Mouse (Mus musculus): Measurements from ENCODE around the gene Treh.

Treh gene

GRCm38 (mm10) chr9:44678288-44678871 is 5.3 kb downstream of the Treh start:
- DNase-seq (ENCODE audit: low spot score in 2 of 2): no peak

DNA sequence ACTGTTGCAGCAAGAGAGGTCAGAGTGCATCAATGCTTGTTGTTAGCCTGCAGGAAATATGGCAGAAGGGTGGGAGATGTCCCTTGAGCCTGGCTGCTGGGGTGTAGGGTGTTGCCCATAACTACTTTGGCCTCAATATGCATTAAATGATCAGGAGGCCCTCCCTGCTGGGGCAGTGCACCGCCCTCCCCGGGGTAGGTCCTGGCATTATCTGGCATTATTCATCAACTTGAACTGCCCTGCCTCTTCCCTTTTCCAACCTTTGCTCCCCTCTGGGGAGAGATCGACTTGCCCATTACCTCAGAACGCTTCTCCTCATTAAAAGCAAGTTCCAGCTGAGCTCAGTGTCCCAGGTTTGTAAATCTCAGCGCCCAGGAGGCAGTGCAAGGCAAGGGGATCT is 6.5 kb downstream of the Treh start:
- DNase-seq (ENCODE audit: low spot score in 2 of 2): no peak

- no peak for DNase-seq (ENCODE audit: low spot score in 2 of 2)
Measured at GRCm38 (mm10) chr9:44683046-44683445, 10.0 kb downstream of the Treh start.

- peak; percentile 57 to 63 for DNase-seq (ENCODE audit: low spot score in 2 of 2)
Measured at GRCm38 (mm10) chr9:44685346-44686330, 12.6 kb downstream of the Treh start.

GRCm38 (mm10) chr9:44686638-44687037 is 13.6 kb downstream of the Treh start:
- DNase-seq (ENCODE audit: low spot score in 2 of 2): no peak

DNA sequence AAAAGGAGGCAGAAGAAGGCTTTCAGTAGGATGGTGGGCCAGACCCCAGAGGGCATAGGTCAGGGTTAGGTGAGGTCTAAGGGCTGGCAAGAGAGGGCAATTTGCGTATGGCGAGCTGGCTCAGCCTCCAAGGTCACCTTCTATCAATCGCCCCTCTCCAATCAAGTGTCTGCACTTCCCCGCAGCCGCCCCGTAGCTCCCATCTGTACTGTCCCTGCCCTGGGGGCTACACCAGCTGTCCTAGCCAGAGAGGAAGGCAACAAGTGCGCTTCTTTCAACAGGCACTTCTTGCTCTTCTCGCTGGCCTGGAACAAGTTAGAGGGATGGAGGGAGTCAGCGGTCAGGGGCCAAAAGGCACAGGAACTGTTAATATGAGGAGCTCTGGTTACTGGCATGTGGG is 15.0 kb downstream of the Treh start:
- DNase-seq (ENCODE audit: low spot score in 2 of 2): no peak

GRCm38 (mm10) chr9:44690641-44691040 is 17.6 kb downstream of the Treh start:
- no peak for DNase-seq (ENCODE audit: low spot score in 2 of 2)

DNA sequence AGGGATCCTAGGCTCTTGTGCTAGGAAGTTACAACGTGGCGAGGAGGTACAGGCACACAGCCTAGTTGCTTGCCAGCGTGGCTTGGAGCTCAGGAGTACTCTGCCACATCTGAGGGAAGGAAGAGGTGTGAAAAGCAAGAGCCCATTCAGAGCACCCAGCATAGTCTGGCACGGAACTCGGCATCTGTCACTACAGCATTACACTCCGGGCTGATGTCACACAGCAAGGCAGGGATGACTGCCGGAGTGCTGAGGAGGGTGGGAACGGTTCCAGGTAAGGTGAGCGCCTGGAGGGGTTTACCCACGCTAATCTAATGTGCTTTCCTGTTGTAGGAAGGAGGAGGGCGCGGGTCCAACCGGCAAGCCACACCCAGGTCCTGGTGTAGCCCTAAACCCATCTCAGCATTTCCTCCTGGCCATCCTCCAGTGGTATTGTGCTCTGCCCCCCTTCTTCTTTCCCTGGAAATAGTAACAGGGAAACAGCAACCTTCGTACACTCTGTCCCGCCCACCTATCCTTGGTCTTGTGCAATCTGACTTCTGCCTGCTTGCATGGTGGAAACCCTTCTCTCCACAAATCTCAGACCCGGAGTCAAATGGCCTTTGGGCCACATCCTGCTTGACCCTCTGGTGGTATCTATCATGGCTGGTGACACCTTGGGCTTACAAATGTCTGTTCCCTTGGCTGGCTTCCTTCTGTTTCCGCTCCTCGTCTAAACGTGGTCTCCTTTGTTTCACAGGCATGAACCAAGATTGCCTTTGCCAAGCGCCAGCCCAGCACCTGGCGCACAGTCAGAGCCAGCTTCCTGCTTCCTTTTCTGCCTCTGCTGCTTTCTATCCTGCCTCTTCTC is 18.9 kb downstream of the Treh start:
- peak; percentile 41 to 45 for DNase-seq (ENCODE audit: low spot score in 2 of 2)

DNA sequence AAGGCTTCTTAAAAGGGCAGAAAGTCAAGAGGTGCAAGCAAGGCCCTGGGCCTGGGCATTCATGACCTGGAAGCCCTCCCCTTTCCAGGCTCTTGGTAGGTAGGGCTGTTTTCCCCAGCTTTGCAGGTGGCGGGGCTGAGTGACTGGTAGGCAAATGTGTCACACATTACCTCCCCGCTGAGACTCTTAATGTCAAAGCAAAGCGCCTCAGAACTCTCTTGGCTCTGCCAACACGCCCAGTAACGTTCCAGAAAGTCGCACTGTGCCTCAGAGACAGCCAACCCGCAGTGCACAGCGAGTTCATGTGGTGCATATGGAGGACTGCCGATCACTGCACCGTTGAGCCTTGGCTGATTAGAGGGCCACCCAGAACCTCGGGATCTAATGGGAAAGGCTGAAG is 20.0 kb downstream of the Treh start:
- DNase-seq (ENCODE audit: low spot score in 2 of 2): no peak

- DNase-seq (ENCODE audit: low spot score in 2 of 2): no peak
Measured at GRCm38 (mm10) chr9:44697866-44698265, 24.8 kb downstream of the Treh start.

DNA sequence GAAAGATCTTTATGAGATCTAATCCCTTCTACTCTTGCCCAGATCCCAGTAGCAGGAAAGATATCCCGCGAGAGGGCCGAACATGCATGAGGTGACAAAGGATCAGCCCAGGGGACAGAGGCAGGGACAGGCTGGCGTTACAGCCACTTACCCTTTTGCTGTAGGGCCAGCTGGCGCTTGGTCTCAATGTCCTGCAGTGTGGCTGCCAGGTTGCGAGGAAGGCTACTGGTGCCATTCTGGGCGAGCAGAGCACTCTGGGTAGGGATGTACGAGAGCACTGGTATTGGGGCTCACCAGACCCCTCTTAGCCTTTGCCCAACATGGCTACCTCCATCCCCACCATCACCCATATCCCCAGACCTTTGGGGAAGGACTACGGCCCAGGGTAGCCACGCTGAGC is 26.2 kb downstream of the Treh start:
- DNase-seq (ENCODE audit: low spot score in 2 of 2): no peak

- no peak for DNase-seq (ENCODE audit: low spot score in 2 of 2)
Measured at GRCm38 (mm10) chr9:44699730-44700129, 26.7 kb downstream of the Treh start.

DNA sequence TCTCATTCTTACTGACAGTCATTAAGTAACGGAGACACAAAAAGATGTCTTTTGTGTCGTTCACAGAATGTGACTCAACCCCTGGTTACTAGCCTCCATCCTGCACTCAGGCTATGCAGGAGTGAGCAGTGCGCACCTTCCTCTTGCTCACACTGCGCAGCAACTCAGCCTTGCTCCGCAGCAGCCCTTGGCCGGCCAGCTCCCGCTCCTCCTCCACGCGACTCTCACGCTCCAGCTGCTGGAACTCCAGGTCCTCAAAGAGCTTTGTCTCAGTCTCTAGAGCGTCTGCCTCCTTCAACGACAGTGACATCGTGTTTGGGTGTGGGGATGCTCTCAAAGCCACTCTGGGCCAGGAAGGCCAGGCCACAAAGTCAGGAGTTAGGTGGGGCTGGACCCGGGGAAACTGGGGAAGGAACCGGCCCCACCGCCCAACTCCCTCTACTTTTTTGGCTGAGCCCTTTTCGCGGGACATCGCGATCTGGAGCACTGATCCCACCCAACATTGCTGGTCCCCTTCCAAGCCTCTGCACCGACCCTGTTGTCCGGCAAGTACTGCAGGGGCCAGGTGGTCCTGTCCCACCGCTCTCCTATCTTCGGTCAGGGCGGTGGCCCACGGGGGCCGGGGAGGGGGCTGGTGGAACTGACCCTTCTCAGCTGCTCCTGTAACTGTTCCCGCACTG is 34.9 kb downstream of the Treh start:
- no peak for DNase-seq (ENCODE audit: low spot score in 2 of 2)

DNA sequence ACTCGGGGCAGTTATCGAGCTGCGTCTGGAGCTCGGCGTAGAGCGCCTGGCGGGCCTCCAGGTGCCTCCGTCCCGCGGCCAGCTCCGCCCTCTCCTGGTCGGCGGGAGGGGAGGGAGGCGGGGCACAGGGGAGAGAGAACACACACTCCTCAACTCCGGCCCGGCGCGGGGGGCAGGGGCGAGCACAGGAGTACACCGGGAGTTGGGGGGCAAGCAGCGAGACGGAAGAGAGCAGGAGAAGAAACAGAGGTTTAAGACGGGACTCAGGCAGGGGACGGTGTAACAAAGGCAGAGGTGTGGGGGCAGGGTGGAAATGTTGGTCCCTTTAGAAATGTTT is 35.4 kb downstream of the Treh start:
- no peak for DNase-seq (ENCODE audit: low spot score in 2 of 2)

- DNase-seq (ENCODE audit: low spot score in 2 of 2): no peak
Measured at GRCm38 (mm10) chr9:44708925-44709324, 35.9 kb downstream of the Treh start.

DNA sequence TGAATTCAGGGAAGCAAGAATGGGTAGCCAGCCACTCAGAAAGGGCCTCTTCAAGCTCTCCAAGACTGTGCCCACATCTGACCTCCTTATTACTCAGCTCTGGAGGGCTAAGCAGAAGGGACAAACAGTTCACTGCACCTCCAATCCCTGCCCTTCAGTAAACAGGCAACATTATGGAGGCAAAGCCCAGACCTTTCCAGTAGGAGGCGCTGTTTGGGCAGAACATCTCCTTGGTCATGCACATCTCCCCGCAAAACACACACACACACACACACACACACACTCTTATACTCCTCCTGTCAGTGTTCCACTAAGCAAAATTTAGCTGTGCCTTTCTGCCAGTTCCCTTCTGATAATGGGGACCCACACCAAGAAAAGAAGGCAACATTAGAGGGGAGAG is 36.6 kb downstream of the Treh start:
- DNase-seq (ENCODE audit: low spot score in 2 of 2): no peak

DNA sequence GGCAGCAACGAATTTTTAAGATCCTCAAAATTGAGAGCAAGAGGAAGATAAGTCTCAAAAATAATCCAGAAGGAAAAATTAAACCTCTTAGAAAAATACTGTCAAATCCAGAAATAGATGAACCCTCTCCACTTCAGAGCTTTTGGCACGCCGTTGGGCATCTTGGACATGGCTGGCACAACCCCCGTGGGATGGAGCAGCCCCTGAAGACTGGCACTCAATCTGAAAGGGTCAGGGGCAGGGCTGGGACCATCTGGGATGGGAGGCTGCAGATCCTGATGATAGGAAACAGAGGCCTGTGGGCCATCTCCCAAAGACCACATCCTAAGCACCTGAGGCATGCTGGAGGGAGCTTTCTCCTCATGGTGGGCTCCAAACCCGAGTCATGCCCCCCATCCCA is 37.2 kb downstream of the Treh start:
- no peak for DNase-seq (ENCODE audit: low spot score in 2 of 2)

DNA sequence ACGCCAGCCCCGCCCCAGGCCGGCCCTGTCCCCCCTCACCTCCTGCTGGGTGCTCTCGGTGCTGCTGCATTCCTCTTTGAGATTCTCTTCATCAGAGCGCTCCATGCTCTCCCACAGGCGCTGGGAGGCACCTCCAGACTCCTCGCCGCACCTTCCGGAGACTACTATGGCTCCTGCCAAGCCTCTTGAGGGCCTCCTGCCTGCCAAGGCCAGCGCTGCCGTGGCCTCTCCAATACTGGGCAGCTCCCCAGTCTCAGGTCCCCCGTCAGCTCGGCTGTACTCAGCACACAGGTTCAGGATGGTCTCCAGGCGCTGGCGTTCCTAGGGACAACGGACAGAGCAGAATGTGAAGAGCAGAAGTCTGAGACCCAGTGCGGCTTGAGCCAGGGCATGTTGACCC is 38.6 kb downstream of the Treh start:
- no peak for DNase-seq (ENCODE audit: low spot score in 2 of 2)

DNA sequence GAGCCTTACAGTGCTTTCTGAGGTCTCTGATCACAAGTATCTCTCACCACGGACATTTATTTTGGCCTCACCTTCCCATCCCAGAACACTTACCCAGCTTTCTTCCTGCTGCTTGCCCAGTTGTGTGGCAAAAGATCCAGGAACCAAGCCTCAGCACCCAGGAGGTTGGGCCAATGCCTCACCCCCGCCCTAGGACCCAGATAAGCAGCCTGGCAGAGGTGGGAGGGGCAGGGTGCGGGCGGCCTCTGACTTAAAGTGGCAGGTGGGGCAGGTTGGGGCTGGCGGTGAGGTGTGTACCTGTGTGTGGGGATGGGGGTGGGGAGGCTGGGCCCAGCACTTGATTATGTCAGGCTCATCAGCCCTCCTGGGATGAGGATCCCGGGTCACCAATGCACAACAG is 40.0 kb downstream of the Treh start:
- DNase-seq (ENCODE audit: low spot score in 2 of 2): no peak

DNA sequence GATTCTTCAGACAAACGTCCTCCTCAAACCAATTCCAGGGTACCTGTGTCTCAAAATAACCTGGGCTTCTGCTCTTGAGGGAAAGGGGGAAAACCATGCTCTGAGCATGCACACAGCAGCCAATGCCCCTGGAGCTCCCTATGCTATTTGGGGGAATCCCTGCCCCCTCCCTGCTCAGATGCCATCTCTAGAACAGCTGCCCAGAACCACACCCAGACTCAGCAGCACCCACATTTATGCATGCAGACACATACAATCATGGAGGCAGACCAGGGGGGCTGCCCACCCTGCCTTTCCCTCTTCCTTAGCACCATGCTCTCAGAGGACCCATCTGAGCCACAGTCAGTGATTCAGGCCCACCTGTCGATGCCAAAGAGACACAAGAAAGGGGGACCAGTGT is 40.5 kb downstream of the Treh start:
- no peak for DNase-seq (ENCODE audit: low spot score in 2 of 2)

DNA sequence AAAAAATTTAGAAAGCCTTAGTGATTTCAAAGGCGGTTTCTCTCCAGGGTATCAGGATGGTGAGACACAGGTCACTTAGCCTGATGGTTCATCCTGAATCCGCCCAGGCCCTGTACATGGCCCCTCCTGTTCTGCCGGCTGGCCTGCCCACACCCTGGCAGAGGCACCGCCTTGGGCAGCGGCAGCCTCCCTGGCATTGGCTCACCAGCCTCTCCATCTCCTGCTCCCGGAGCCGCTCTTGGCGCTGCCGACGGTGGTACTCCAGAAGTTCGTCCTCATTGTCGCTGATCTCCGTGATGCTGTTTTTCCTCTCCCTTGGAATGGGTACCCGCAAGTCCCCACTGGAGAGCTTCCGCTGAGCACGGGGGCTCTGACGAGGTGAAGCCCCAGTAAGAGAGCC is 42.1 kb downstream of the Treh start:
- no peak for DNase-seq (ENCODE audit: low spot score in 2 of 2)
